Mouse (Mus musculus) kidney, embryonic 16.5 days (tissue): ENCODE data around the gene Acyp2. TPM values are rescaled to one million over a fixed set of nuclear protein-coding genes. Genes with fewer than 3 reads are reported as not detected.
A peak's percentile ranks its signal among the peaks of the same experiment; 100 is the strongest.

ENCODE experiments used
- ATAC-seq: fragments of 200-750 bp; cut with Nextera tagmentation; 2 replicates; pipeline ENCODE4 v1.8.0; 2017; ENCODE audit warnings: moderate TSS enrichment; ENCODE audit not compliant: low FRiP score, low TSS enrichment
- H3K27ac ChIP-seq: fragments of 300-500 bp; sonication (generic); 2 replicates; pipeline ENCODE4 v1.5.1; 2014; ENCODE audit warnings: low read length
- H3K27me3 ChIP-seq: fragments of 300-500 bp; sonication (generic); 2 replicates; pipeline ENCODE4 v1.6.1; 2014; ENCODE audit warnings: low read length, control low read depth, mixed read lengths; ENCODE audit not compliant: insufficient read depth
- H3K36me3 ChIP-seq: fragments of 300-500 bp; sonication (generic); 2 replicates; pipeline ENCODE4 v1.6.1; 2014; ENCODE audit warnings: low read length, control low read depth, mixed read lengths; ENCODE audit not compliant: insufficient read depth
- H3K4me1 ChIP-seq: fragments of 300-500 bp; sonication (generic); 2 replicates; pipeline ENCODE4 v1.6.1; 2014; ENCODE audit warnings: low read length, control low read depth, mixed read lengths; ENCODE audit not compliant: insufficient read depth
- H3K4me2 ChIP-seq: fragments of 300-500 bp; sonication (generic); replicated peaks from 2 replicates; pipeline ENCODE4 v1.6.1; 2014; ENCODE audit warnings: low read depth, low read length
- H3K4me3 ChIP-seq: fragments of 300-500 bp; sonication (generic); 2 replicates; pipeline ENCODE4 v1.5.1; 2014; ENCODE audit warnings: mild to moderate bottlenecking, low read length
- H3K9ac ChIP-seq: fragments of 300-500 bp; sonication (generic); replicated peaks from 2 replicates; pipeline ENCODE4 v1.6.1; 2014; ENCODE audit warnings: low read length
- H3K9me3 ChIP-seq: fragments of 300-500 bp; sonication (generic); 2 replicates; pipeline ENCODE4 v1.6.1; 2016; ENCODE audit warnings: low read length, control low read depth
- WGBS: fragments of 180-500 bp; shearing (Covaris S2); extraction: QIAGEN DNeasy Blood & Tissue Kit; methylation state at CpG from one replicate; pipeline ENCODE4 v1.1.7; 2014; 5-methylcytosine and 5-hydroxymethylcytosine counted together
- polyA plus RNA-seq: library from polyadenylated mRNA; unstranded; fragments of >200 nt; fragmentation: Nextera tagmentation; extraction: Ambion mirVana; gene quantifications from 2 replicates; pipeline ENCODE4 v1.2.1, GENCODE M21; 2015

The Acyp2 gene
- 19.0 and 19.8 TPM in 2 replicates for polyA plus RNA-seq

DNA sequence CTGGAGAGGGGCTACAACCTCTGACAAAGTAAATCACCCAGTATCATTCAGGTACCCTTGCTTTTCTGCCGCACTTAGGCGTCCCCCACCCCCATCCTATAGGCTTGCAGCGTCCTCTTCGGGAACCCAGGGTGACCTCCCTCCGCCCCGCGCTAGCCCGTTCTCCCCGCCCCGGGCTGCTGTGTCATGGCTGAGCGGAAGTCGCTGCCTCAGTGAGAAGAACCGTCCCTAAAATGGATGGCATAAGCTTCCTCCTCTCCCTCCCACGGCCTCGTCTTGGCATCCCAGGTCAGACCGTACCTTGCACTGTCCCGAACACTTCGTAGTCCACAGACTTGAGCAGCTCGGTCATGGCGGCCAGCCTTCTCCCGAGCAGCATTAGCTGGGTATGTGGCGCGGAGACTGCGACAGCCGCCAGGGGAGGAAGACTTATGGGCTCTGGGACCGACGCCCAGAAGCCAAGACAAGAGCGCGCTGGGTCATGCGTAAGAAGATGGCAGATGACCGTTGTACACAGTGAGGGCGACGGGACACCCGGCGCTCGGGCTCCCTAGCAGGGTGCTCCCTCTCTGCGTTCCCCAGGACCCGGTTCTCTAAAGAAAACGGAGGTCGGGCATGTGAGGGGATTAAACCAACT, at the start of gene Acyp2:
TSS of gene Acyp2 (minus strand) at position 587 of the 637 bp plus-strand sequence.
- under 1% methylated on average over 40 of the region's 40 CpGs for WGBS
- H3K4me2 ChIP-seq = peak within 1 kb of the TSS; percentile 78
- no peaks in the 10 kb centered on the region for H3K36me3 ChIP-seq
- no peaks in the 10 kb centered on the region for H3K4me1 ChIP-seq
- peak within 1 kb of the TSS; percentile 81 for H3K27ac ChIP-seq
- H3K4me3 ChIP-seq = peak within 1 kb of the TSS; percentile 69
- peak; percentile 99 for ATAC-seq
- no peaks in the 10 kb centered on the region for H3K27me3 ChIP-seq
- H3K9me3 ChIP-seq = no peaks in the 10 kb centered on the region
- H3K9ac ChIP-seq = peak within 1 kb of the TSS; percentile 92

DNA sequence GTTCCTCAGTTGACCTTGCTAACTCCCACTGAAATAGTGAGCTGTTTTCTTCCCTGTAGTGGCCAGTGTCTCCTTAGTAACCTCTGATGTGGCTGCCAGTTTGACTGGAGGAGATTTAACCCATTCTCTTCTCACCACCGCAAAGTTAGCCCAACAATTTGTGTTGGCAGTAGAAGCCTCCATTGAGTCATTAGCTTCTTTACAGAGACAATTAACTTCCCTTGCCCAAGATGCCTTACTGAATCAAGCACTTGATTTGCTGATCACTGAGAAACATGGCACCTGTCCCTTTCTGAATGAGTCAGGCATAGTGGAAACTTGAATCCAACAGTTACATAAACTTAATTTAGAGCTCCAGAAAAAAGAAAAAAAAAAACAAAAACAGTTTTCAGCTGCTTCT, 40.0 kb upstream of the Acyp2 start:
- H3K27ac ChIP-seq = no peak overlapping the region
- H3K4me1 ChIP-seq = no peaks in the 10 kb centered on the region
- H3K9ac ChIP-seq = no peak overlapping the region
- no peaks in the 10 kb centered on the region for H3K27me3 ChIP-seq
- WGBS = 76% methylated on average over 1 of the region's 1 CpGs
- ATAC-seq = no peak
- H3K4me2 ChIP-seq = no peak overlapping the region
- no peaks in the 10 kb centered on the region for H3K9me3 ChIP-seq
- H3K4me3 ChIP-seq = no peak overlapping the region
- no peaks in the 10 kb centered on the region for H3K36me3 ChIP-seq

DNA sequence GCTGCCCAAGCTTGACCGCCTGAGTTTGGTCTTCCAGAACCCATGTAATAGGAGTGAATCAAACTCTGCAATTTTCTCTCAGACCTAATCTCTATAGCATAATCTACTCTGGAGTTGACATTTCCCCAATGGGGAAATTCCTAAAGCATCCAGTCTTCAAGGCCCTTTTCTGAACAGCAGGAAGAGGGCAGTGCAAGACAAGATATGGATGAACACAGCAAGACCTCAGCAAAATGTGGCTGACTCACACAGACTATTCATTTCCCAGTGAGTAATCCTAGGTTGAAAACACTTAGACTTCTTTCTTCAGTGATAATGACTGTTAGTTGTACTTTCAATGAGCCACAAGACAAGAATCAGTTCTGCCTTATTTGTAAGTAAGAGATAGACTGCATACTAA, 26.7 kb upstream of the Acyp2 start:
- no peaks in the 10 kb centered on the region for H3K36me3 ChIP-seq
- no peaks in the 10 kb centered on the region for H3K27me3 ChIP-seq
- peak; percentile 63; the same call in 1 of the 2 replicates for ATAC-seq
- H3K4me2 ChIP-seq = no peak overlapping the region
- H3K9ac ChIP-seq = no peak overlapping the region
- no peaks in the 10 kb centered on the region for H3K9me3 ChIP-seq
- H3K4me3 ChIP-seq = no peak overlapping the region
- WGBS = 80% methylated on average over 1 of the region's 1 CpGs
- H3K27ac ChIP-seq = no peak overlapping the region
- no peaks in the 10 kb centered on the region for H3K4me1 ChIP-seq

DNA sequence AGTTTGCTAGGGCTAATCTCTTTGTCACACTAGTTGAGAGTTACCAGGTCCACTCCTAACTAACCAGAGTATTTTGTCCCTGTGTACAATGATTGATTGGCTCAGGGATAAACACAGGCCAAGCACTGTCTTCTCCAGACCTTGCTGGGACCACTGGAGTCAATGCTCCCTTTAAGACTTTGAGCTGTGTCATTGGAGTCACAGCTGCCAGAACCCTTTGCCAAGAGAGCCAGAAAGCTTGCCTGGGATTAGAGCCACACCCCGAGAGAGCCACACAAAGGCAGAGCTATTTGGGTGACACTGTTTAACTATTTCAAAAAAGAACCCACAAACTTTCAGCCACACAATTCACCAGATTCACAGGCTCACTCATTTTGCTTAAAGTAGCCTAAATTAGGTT, 23.3 kb upstream of the Acyp2 start:
- no peak overlapping the region for H3K27ac ChIP-seq
- H3K27me3 ChIP-seq = no peaks in the 10 kb centered on the region
- H3K4me1 ChIP-seq = no peaks in the 10 kb centered on the region
- H3K4me2 ChIP-seq = no peak overlapping the region
- 68% methylated on average over 1 of the region's 1 CpGs for WGBS
- no peaks in the 10 kb centered on the region for H3K36me3 ChIP-seq
- ATAC-seq = no peak
- no peak overlapping the region for H3K4me3 ChIP-seq
- no peak overlapping the region for H3K9ac ChIP-seq
- H3K9me3 ChIP-seq = no peaks in the 10 kb centered on the region

DNA sequence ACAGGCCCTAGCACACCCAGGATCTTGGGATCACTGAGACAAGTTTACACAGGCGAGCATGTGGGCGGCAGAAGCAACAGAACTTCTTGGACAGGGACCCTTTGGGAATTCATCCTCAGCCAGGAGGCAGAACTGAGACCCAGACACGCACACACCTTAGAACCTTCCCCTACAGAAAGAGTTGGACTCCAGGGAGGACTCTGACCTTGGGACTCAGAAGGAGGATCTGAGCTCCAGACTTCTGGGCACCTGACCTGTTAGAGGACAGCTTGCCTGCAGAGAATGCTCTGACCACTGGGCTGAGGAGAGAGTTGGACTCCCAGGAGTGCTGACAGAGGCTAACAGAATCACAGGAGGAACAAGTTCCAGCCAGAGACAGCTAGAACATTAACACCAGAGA, 13.6 kb upstream of the Acyp2 start:
- 0 out of 2 replicates have a peak, but pooled peaks cover 3% of the 10 kb centered on the region for H3K9me3 ChIP-seq
- H3K36me3 ChIP-seq = no peaks in the 10 kb centered on the region
- H3K4me3 ChIP-seq = no peak overlapping the region
- H3K27me3 ChIP-seq = no peaks in the 10 kb centered on the region
- H3K4me1 ChIP-seq = no peaks in the 10 kb centered on the region
- H3K9ac ChIP-seq = no peak overlapping the region
- no peak for ATAC-seq
- H3K4me2 ChIP-seq = no peak overlapping the region
- 86% methylated on average over 3 of the region's 3 CpGs for WGBS
- H3K27ac ChIP-seq = no peak overlapping the region; the same call in 1 of the 2 replicates

DNA sequence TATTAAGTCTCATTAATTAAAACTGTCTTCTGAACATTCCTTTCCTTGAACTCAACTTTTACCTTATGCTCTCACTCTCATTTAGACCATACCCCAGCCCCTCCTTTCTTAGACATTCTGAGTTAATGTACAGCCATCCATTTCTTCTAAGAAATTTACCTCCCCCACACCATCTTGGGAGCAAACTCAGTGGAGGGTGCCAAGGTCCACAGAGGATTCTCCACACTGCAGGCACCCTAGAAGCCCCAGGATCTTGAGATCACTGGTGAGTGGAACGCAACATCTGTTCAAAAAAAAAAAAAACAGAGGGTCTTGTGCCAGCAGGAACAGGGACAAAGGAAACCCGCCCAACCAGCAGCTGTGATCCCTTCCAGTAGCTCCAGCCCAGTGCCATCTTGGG, 13.2 kb upstream of the Acyp2 start:
- no peak overlapping the region for H3K27ac ChIP-seq
- no peaks in the 10 kb centered on the region for H3K27me3 ChIP-seq
- H3K4me1 ChIP-seq = no peaks in the 10 kb centered on the region
- H3K4me3 ChIP-seq = no peak overlapping the region
- H3K9ac ChIP-seq = no peak overlapping the region
- H3K9me3 ChIP-seq = 0 out of 2 replicates have a peak, but pooled peaks cover 3% of the 10 kb centered on the region
- peak; percentile 78; the same call in 1 of the 2 replicates for ATAC-seq
- WGBS = 85% methylated on average over 2 of the region's 2 CpGs
- no peak overlapping the region for H3K4me2 ChIP-seq
- H3K36me3 ChIP-seq = no peaks in the 10 kb centered on the region

DNA sequence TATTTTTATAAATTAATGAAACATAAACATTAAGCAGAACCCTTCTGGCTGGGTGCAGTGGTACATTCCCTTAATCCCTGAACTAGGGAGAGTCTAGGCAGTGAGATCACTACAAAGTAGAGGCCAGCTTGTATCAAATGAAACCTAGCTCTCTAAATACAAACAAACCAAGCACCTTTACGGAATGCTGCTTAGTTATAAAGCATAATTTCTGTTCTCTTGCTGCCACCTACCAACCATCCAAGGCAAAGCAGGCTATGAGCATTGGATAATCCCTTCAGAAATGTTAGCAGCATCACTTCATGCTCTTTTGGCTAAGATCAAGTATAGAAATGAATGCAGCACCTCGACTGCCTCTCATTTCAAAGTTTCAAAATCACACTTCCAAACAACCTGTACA, 7.7 kb upstream of the Acyp2 start:
- no peaks in the 10 kb centered on the region for H3K4me1 ChIP-seq
- no peaks in the 10 kb centered on the region for H3K36me3 ChIP-seq
- peak; percentile 57; the same call in 1 of the 2 replicates for ATAC-seq
- no peak overlapping the region for H3K4me2 ChIP-seq
- H3K4me3 ChIP-seq = no peak overlapping the region
- H3K27ac ChIP-seq = no peak overlapping the region
- no peak overlapping the region for H3K9ac ChIP-seq
- H3K9me3 ChIP-seq = no peaks in the 10 kb centered on the region
- 32% methylated on average over 2 of the region's 2 CpGs for WGBS
- no peaks in the 10 kb centered on the region for H3K27me3 ChIP-seq

DNA sequence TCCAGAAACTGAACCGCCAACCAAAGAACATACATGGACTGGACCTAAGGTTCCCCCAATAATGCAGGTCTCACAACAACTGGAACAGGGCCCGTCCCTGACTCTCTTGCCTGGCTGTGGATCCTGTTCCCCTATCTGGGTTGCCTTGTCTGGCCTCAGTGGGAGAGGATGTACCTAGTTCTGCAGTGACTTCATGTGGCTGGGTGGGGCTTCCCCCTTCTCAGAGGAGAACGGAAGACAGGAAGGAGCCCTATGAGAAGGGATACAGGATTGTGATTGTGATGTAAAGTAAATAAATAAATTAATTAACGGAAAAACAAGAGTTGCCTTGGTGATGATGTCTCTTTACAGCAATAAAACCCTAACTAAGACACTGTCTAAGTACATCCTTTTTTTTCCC, 6.7 kb upstream of the Acyp2 start:
- Histone ChIP-seq H3K4me1 (no peaks in the 10 kb centered on the region), H3K9ac (no peak overlapping the region), H3K27me3 (no peaks in the 10 kb centered on the region), H3K27ac (no peak overlapping the region), H3K4me3 (no peak overlapping the region), H3K36me3 (no peaks in the 10 kb centered on the region), H3K4me2 (no peak overlapping the region), H3K9me3 (no peaks in the 10 kb centered on the region)
- ATAC-seq = no peak
- WGBS = 87% methylated on average over 4 of the region's 4 CpGs

DNA sequence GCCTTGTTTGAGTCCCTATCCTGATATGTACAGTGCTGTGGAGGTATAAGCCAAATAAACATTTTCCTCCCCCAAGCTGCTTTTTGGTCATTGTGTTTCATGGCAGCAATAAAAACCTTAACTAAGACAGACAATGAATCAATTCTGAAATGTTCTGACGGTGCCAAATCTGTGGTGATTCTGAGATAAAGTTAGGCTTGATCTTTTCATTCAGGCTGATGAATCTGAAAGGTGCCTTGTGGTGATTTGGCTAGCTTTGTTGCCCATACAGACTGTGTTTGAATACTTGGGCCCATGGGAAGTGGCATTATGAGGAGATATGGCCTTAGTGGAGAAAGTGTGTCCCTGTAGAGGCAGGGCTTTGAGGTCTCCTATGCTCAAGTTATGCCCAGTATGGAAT, 1.0 kb upstream of the Acyp2 start:
- Histone ChIP-seq H3K36me3 (no peaks in the 10 kb centered on the region), H3K27ac (no peak overlapping the region), H3K4me2 (no peak overlapping the region), H3K4me1 (no peaks in the 10 kb centered on the region), H3K27me3 (no peaks in the 10 kb centered on the region), H3K4me3 (no peak overlapping the region), H3K9me3 (no peaks in the 10 kb centered on the region), H3K9ac (no peak overlapping the region)
- 47% methylated on average over 1 of the region's 1 CpGs for WGBS
- no peak for ATAC-seq

DNA sequence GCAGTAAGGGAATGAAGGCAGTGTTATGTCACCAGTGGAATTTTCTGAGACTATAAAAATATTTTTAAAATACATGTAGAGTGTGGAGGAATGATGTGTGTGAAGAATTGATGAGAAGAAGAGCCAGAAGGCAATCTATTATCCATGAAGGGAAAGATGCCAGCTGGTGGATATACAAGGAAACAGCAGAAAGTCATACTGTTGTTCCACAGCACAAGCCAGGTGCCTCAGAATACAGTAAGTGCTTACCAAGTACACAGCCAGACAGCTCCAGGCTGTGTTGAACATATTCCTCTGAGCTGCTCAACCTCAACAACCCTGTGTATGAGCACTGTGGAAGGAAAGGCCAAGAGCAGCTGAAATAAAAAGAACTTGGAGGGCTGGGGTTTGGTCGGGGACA, 13.7 kb downstream of the Acyp2 start:
- Histone ChIP-seq H3K4me3 (no peak overlapping the region), H3K4me2 (no peak overlapping the region), H3K4me1 (no peaks in the 10 kb centered on the region), H3K27me3 (no peaks in the 10 kb centered on the region), H3K36me3 (no peaks in the 10 kb centered on the region), H3K9me3 (no peaks in the 10 kb centered on the region), H3K27ac (no peak overlapping the region), H3K9ac (no peak overlapping the region)
- 91% methylated on average over 1 of the region's 1 CpGs for WGBS
- ATAC-seq = no peak
